9 mouse cellular contexts compared by ENCODE assay signal in the genomic region with DNA sequence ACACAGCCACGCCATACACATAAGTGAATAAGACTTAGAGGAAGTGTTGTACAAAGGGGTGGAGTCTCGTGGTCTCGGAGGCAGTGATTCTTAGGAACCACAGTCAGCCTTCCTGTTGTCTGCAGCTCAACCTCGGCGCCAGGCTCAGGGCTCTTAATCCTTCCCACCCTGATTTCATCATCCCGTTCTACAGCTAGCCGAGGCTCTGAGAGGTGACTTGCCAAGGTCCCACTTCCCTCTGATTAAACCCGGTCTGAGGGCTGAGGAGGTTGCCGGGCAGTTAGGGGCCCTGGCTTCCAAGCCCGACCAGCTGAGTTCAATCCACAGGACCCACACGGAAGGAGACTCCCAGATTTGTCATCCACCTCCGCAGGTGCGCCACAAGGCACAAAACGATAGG. TPM values are rescaled to one million over a fixed set of nuclear protein-coding genes. Genes with fewer than 3 reads are reported as not detected.
DNase-seq lines count a peak whose midpoint lies in the region; ATAC-seq and TF ChIP-seq lines count a peak whose summit lies in the region.
"Had no signal": no experiment of that assay in that cellular context is flagged by ENCODE, and none has a peak within 500 bp of the region (broad histone marks: within the 10 kb centered on the region; RNA-seq: fewer than 3 reads in every experiment).

No protein-coding gene starts in this region.

- intact Hi-C loops in left cerebral cortex, postnatal 36 days (cut with DNase I), result loop anchor here (1.0 to 5.0 kb wide), 2 partner anchors 90 to 304 kb away; no protein-coding TSS in a partner anchor

- 1% methylated on average over 14 of the region's 14 CpGs for WGBS in thymus, adult 2 months
- 20% methylated on average over 14 of the region's 14 CpGs for WGBS in limb, embryonic 10.5 days
- WGBS in midbrain, embryonic 12.5 days, result 13% methylated on average over 14 of the region's 14 CpGs

- H3K4me2 ChIP-seq in midbrain, embryonic 12.5 days (replicated peaks), result peak overlapping the region; percentile 24

- no peak for TF ChIP-seq POLR2A in thymus, adult 2 months (IDR thresholded peaks at IDR 0.05; ENCODE audit: control insufficient read depth, extremely low read depth, insufficient read depth, low read length, poor library complexity)

- no peaks in the 10 kb centered on the region for H3K9me3 ChIP-seq in limb, embryonic 10.5 days (replicated peaks)
- H3K9me3 ChIP-seq in midbrain, embryonic 12.5 days, result no peaks in the 10 kb centered on the region

- DNase-seq in thymus, adult 2 months, result peak; percentile 12
- DNase-seq in thymus, postnatal 14 days, result no peak
- DNase-seq in limb, embryonic 10.5 days (ENCODE audit: low spot score), result no peak
- no peak for DNase-seq in right cerebral cortex, postnatal 36 days (ENCODE audit: low spot score in 2 of 2)
- DNase-seq in layer of hippocampus, postnatal 25 days (ENCODE audit: extremely low spot score in 1 of 2, low spot score in 1 of 2), result no peak
- no peak for DNase-seq in left cerebral cortex, postnatal 36 days (ENCODE audit: low spot score in 2 of 2)

- no peak for TF ChIP-seq CTCF in thymus, adult 2 months (IDR thresholded peaks at IDR 0.05; ENCODE audit: borderline replicate concordance, control insufficient read depth, extremely low read depth, insufficient read depth, low read length, poor library complexity)

- H3K36me3 ChIP-seq in thymus, adult 2 months (ENCODE audit: control insufficient read depth, insufficient read depth, low read length), result no peaks in the 10 kb centered on the region
- no peaks in the 10 kb centered on the region for H3K36me3 ChIP-seq in limb, embryonic 10.5 days
- H3K36me3 ChIP-seq in midbrain, embryonic 12.5 days, result no peaks in the 10 kb centered on the region

- peak; percentile 54 for ATAC-seq in erythroid progenitor cell, adult 5-6 weeks (replicated peaks; ENCODE audit: low FRiP score, poor library complexity, severe bottlenecking)
- ATAC-seq in midbrain, embryonic 12.5 days (ENCODE audit: low FRiP score, low read depth), result no peak

- no peak overlapping the region for H3K9ac ChIP-seq in midbrain, embryonic 12.5 days (replicated peaks)

- H3K27me3 ChIP-seq in thymus, adult 2 months (ENCODE audit: control insufficient read depth, insufficient read depth, low read length), result no peaks in the 10 kb centered on the region; the same call in 1 of the 2 replicates
- peaks cover 36% of the 10 kb centered on the region for H3K27me3 ChIP-seq in limb, embryonic 10.5 days (ENCODE audit: low read depth, poor library complexity, severe bottlenecking)
- H3K27me3 ChIP-seq in midbrain, embryonic 12.5 days, result peaks cover 25% of the 10 kb centered on the region

- peak overlapping the region; percentile 17 for H3K4me3 ChIP-seq in thymus, adult 2 months (ENCODE audit: control insufficient read depth, insufficient read depth, low read length)
- peak overlapping the region; percentile 35 for H3K4me3 ChIP-seq in limb, embryonic 10.5 days
- no peak overlapping the region for H3K4me3 ChIP-seq in midbrain, embryonic 12.5 days
- H3K4me3 ChIP-seq: erythroblast, embryonic 14.5 days had no signal

- no peak overlapping the region for H3K27ac ChIP-seq in thymus, adult 2 months (ENCODE audit: control insufficient read depth, insufficient read depth, low read length)
- H3K27ac ChIP-seq in limb, embryonic 10.5 days, result 0 out of 2 replicates have a peak overlapping the region, but pooled peaks have one; percentile 1
- no peak overlapping the region for H3K27ac ChIP-seq in midbrain, embryonic 12.5 days (replicated peaks)

- H3K4me1 ChIP-seq in thymus, adult 2 months (replicated peaks; ENCODE audit: control insufficient read depth, insufficient read depth, low read length), result 0 out of 2 replicates have a peak, but pooled peaks cover 6% of the 10 kb centered on the region
- peaks cover 38% of the 10 kb centered on the region for H3K4me1 ChIP-seq in limb, embryonic 10.5 days
- H3K4me1 ChIP-seq in midbrain, embryonic 12.5 days, result peaks cover 30% of the 10 kb centered on the region

RNA-seq across cellular contexts. Expression of gene Epha2, which starts 28.2 kb away (rescaled TPM):
- polyA plus RNA-seq in thymus, adult 2 months (2012; rRNA removed), result 3.6 and 3.9 TPM in 2 replicates
- total RNA-seq in erythroid progenitor cell, adult 5-6 weeks (2015; ENCODE audit: low replicate concordance), result 1.3 TPM in 1 of 2 replicates, not detected in the other
- total RNA-seq in erythroid progenitor cell, adult 5-6 weeks (2017; ENCODE audit: low replicate concordance), result 0.39 TPM in 1 of 2 replicates, not detected in the other
- polyA plus RNA-seq in limb, embryonic 10.5 days (2016; fragmentation: Nextera tagmentation; extraction: Ambion mirVana), result 4.6 and 5.6 TPM in 2 replicates
- 6.5 and 7.8 TPM in 2 replicates for polyA plus RNA-seq in midbrain, embryonic 12.5 days (2016; fragmentation: Nextera tagmentation; extraction: Ambion mirVana)
- 1 to 10 TPM in 1 of 2 experiments, under 1 TPM in 1; 0.99 to 1.4 TPM for total RNA-seq in layer of hippocampus, postnatal 25 days (2021)
- total RNA-seq in left cerebral cortex, postnatal 36 days (2021), result 1 to 10 TPM; 1.4 to 1.5 TPM
- polyA plus RNA-seq: erythroblast, embryonic 14.5 days had no signal

RNA-seq across cellular contexts. Expression of gene Arhgef19, which starts 33.6 kb away (rescaled TPM):
- polyA plus RNA-seq in thymus, adult 2 months (2012; rRNA removed), result 2.6 and 2.8 TPM in 2 replicates
- not detected in 2 replicates for total RNA-seq in erythroid progenitor cell, adult 5-6 weeks (2015; ENCODE audit: low replicate concordance)
- not detected in 2 replicates for total RNA-seq in erythroid progenitor cell, adult 5-6 weeks (2017; ENCODE audit: low replicate concordance)
- polyA plus RNA-seq in limb, embryonic 10.5 days (2016; fragmentation: Nextera tagmentation; extraction: Ambion mirVana), result 3.7 and 4.7 TPM in 2 replicates
- polyA plus RNA-seq in midbrain, embryonic 12.5 days (2016; fragmentation: Nextera tagmentation; extraction: Ambion mirVana), result 2.1 and 2.7 TPM in 2 replicates
- 10 to 100 TPM; 15.1 to 21.6 TPM for total RNA-seq in layer of hippocampus, postnatal 25 days (2021)
- total RNA-seq in left cerebral cortex, postnatal 36 days (2021), result 10 to 100 TPM; 14.6 to 15.3 TPM

RNA-seq across cellular contexts. Expression of gene Rsg1, which starts 59.1 kb away (rescaled TPM):
- 3.5 and 3.6 TPM in 2 replicates for polyA plus RNA-seq in thymus, adult 2 months (2012; rRNA removed)
- total RNA-seq in erythroid progenitor cell, adult 5-6 weeks (2015; ENCODE audit: low replicate concordance), result not detected in 2 replicates
- not detected in 2 replicates for total RNA-seq in erythroid progenitor cell, adult 5-6 weeks (2017; ENCODE audit: low replicate concordance)
- polyA plus RNA-seq in limb, embryonic 10.5 days (2016; fragmentation: Nextera tagmentation; extraction: Ambion mirVana), result 5.8 and 8.4 TPM in 2 replicates
- 6.4 and 7.1 TPM in 2 replicates for polyA plus RNA-seq in midbrain, embryonic 12.5 days (2016; fragmentation: Nextera tagmentation; extraction: Ambion mirVana)
- 1 to 10 TPM; 2.7 to 4.0 TPM for total RNA-seq in layer of hippocampus, postnatal 25 days (2021)
- 1 to 10 TPM; 3.2 to 3.3 TPM for total RNA-seq in left cerebral cortex, postnatal 36 days (2021)
- polyA plus RNA-seq: erythroblast, embryonic 14.5 days had no signal

Comparison
In these comparisons a context has a peak if more than half of its experiments do, and no peak if none do; other contexts are left out.
1. RNA of gene Arhgef19, which starts 33.6 kb away (total RNA-seq): 15.1 to 21.6 TPM in layer of hippocampus, postnatal 25 days and 14.6 to 15.3 TPM in left cerebral cortex, postnatal 36 days; not detected in erythroid progenitor cell, adult 5-6 weeks; every median in the first group is over 10 times any median in the second.